ENCODE assay signal across 12 mouse cellular contexts in genomic region chrX:99215111-99215510, GRCm38 (mm10).
DNase-seq lines count a peak whose midpoint lies in the region; ATAC-seq and TF ChIP-seq lines count a peak whose summit lies in the region.
"Had no signal": no experiment of that assay in that cellular context is flagged by ENCODE, and none has a peak within 500 bp of the region (broad histone marks: within the 10 kb centered on the region; RNA-seq: fewer than 3 reads in every experiment).

No protein-coding gene starts in this region.

- TF ChIP-seq CTCF in left cerebral cortex, adult 2 months (IDR thresholded peaks at IDR 0.05): no peak

- H3K36me3 ChIP-seq in kidney, embryonic 16.5 days (ENCODE audit: insufficient read depth, low read length): no peaks in the 10 kb centered on the region
- H3K36me3 ChIP-seq in embryonic facial prominence, embryonic 10.5 days (replicated peaks): no peaks in the 10 kb centered on the region
- no peaks in the 10 kb centered on the region for H3K36me3 ChIP-seq in heart, embryonic 14.5 days (ENCODE audit: control insufficient read depth, insufficient read depth, low read length)
- H3K36me3 ChIP-seq: embryonic facial prominence, embryonic 13.5 days; hindbrain, embryonic 12.5 days; limb, embryonic 15.5 days had no signal

- no peak overlapping the region for H3K4me2 ChIP-seq in kidney, embryonic 16.5 days (replicated peaks; ENCODE audit: low read depth, low read length)
- no peak overlapping the region for H3K4me2 ChIP-seq in heart, embryonic 14.5 days (ENCODE audit: low read length)
- H3K4me2 ChIP-seq: embryonic facial prominence, embryonic 13.5 days; hindbrain, embryonic 12.5 days; limb, embryonic 15.5 days had no signal

- no peak for DNase-seq in kidney, adult 8-10 months
- no peak for DNase-seq in embryonic facial prominence, embryonic 10.5 days (ENCODE audit: low spot score)
- DNase-seq in lung, postnatal 14 days: peak; percentile 58
- no peak for DNase-seq in left cerebral cortex, adult 2 months (ENCODE audit: extremely low spot score in 1 of 2, low spot score in 2 of 2)
- DNase-seq in cerebellum, adult 11 months: no peak
- DNase-seq: thymus, postnatal 4 days had no signal

- intact Hi-C loops in left cerebral cortex, adult 2 months (cut with DNase I): no loop called here

- no peaks in the 10 kb centered on the region for H3K9me3 ChIP-seq in kidney, embryonic 16.5 days (ENCODE audit: low read length)
- no peaks in the 10 kb centered on the region for H3K9me3 ChIP-seq in embryonic facial prominence, embryonic 10.5 days
- no peaks in the 10 kb centered on the region for H3K9me3 ChIP-seq in heart, embryonic 14.5 days (ENCODE audit: control insufficient read depth, low read length)
- H3K9me3 ChIP-seq: embryonic facial prominence, embryonic 13.5 days; hindbrain, embryonic 12.5 days; limb, embryonic 15.5 days had no signal

- peak overlapping the region; percentile 52 for H3K27ac ChIP-seq in kidney, embryonic 16.5 days (ENCODE audit: low read length)
- H3K27ac ChIP-seq in embryonic facial prominence, embryonic 10.5 days (replicated peaks): 0 out of 2 replicates have a peak overlapping the region, but pooled peaks have one; percentile 6
- H3K27ac ChIP-seq in heart, embryonic 14.5 days (replicated peaks in 1 of 2; ENCODE audit: control insufficient read depth in 1 of 2, insufficient read depth in 1 of 2, low read depth in 2 of 2, low read length in 2 of 2): peak overlapping the region; percentile 37 to 51; a peak in 3 of 4 replicates
- H3K27ac ChIP-seq in left cerebral cortex, adult 2 months: no peak overlapping the region
- H3K27ac ChIP-seq: embryonic facial prominence, embryonic 13.5 days; hindbrain, embryonic 12.5 days; limb, embryonic 15.5 days had no signal

- peaks cover 41% of the 10 kb centered on the region; the same call in 1 of the 2 replicates for H3K4me1 ChIP-seq in kidney, embryonic 16.5 days (ENCODE audit: insufficient read depth, low read length)
- H3K4me1 ChIP-seq in embryonic facial prominence, embryonic 10.5 days: peaks cover 51% of the 10 kb centered on the region
- peaks cover 14 to 19% of the 10 kb centered on the region in 2 experiments; a peak in 2 of 4 replicates for H3K4me1 ChIP-seq in heart, embryonic 14.5 days (ENCODE audit: control insufficient read depth in 2 of 2, insufficient read depth in 2 of 2, low read length in 2 of 2)

- H3K9ac ChIP-seq in kidney, embryonic 16.5 days (replicated peaks; ENCODE audit: low read length): no peak overlapping the region
- H3K9ac ChIP-seq in heart, embryonic 14.5 days (ENCODE audit: low read length): no peak overlapping the region
- H3K9ac ChIP-seq: embryonic facial prominence, embryonic 13.5 days; hindbrain, embryonic 12.5 days; limb, embryonic 15.5 days had no signal

- 46% methylated on average over 7 of the region's 7 CpGs for WGBS in kidney, embryonic 16.5 days
- WGBS in embryonic facial prominence, embryonic 10.5 days: 56% methylated on average over 7 of the region's 7 CpGs
- WGBS in heart, embryonic 14.5 days: 49% methylated on average over 7 of the region's 7 CpGs

- ATAC-seq in kidney, embryonic 16.5 days (ENCODE audit: low FRiP score, low TSS enrichment): peak; percentile 58
- no peak for ATAC-seq in heart, embryonic 14.5 days (ENCODE audit: insufficient number of reproducible peaks, insufficient read depth, low FRiP score, low read depth)
- ATAC-seq: forebrain, embryonic 16.5 days had no signal

- H3K4me3 ChIP-seq in kidney, embryonic 16.5 days (ENCODE audit: low read length): no peak overlapping the region
- H3K4me3 ChIP-seq in embryonic facial prominence, embryonic 10.5 days: no peak overlapping the region
- no peak overlapping the region for H3K4me3 ChIP-seq in heart, embryonic 14.5 days (ENCODE audit: control insufficient read depth in 1 of 2, insufficient read depth in 1 of 2, low read depth in 1 of 2, low read length in 2 of 2)
- H3K4me3 ChIP-seq in left cerebral cortex, adult 2 months: no peak overlapping the region
- H3K4me3 ChIP-seq: embryonic facial prominence, embryonic 13.5 days; hindbrain, embryonic 12.5 days; limb, embryonic 15.5 days had no signal

- H3K27me3 ChIP-seq in kidney, embryonic 16.5 days (ENCODE audit: insufficient read depth, low read length): peaks cover 31% of the 10 kb centered on the region; the same call in 1 of the 2 replicates
- peaks cover 97% of the 10 kb centered on the region for H3K27me3 ChIP-seq in embryonic facial prominence, embryonic 10.5 days (replicated peaks; ENCODE audit: low read depth, poor library complexity, severe bottlenecking)
- no peaks in the 10 kb centered on the region for H3K27me3 ChIP-seq in heart, embryonic 14.5 days (ENCODE audit: control insufficient read depth, insufficient read depth, low read length)
